Mouse (Mus musculus) heart, adult 8-10 months (tissue): ENCODE measurements at regions not wholly inside any gene's neighbourhood (a gene's known extent, or its start where the extent isn't known, plus 50 kb on each side); places are given as distances from the start of the nearest gene placed in this dataset.

ENCODE experiments used
- DNase-seq: peaks from one replicate; pipeline ENCODE4 v3.0.0; 2022; ENCODE audit warnings: low spot score

- no peak for DNase-seq
Observed at GRCm38 (mm10) chr3:48207950-48208349, 1549.2 kb downstream of the Pcdh18 start.

- DNase-seq, result no peak
Observed at GRCm38 (mm10) chr3:48194300-48194699, 1562.8 kb downstream of the Pcdh18 start.

GRCm38 (mm10) chr3:48144885-48145284 lies 1612.2 kb downstream of the Pcdh18 start:
- no peak for DNase-seq

GRCm38 (mm10) chr3:48134938-48135337 lies 1622.2 kb downstream of the Pcdh18 start:
- no peak for DNase-seq

GRCm38 (mm10) chr3:48124263-48124662 lies 1632.9 kb downstream of the Pcdh18 start:
- DNase-seq, result no peak

- DNase-seq, result no peak
Observed at GRCm38 (mm10) chr3:48100847-48101246, 1652.8 kb upstream of the Pabpc4l start.

GRCm38 (mm10) chr3:48080616-48081015 lies 1632.6 kb upstream of the Pabpc4l start:
- peak; percentile 7 for DNase-seq

GRCm38 (mm10) chr3:48075306-48075705 lies 1627.3 kb upstream of the Pabpc4l start:
- DNase-seq, result no peak

GRCm38 (mm10) chr3:48068628-48069027 lies 1620.6 kb upstream of the Pabpc4l start:
- DNase-seq, result no peak
